Mouse (Mus musculus) urinary bladder, adult 2 months (tissue): Measurements from ENCODE around the gene Cd83. TPM values are rescaled to one million over a fixed set of nuclear protein-coding genes. Genes with fewer than 3 reads are reported as not detected.

Experiments used
- DNase-seq: peaks from one replicate; pipeline ENCODE4 v3.0.0; 2022; ENCODE audit warnings: low spot score
- polyA plus RNA-seq: library from polyadenylated mRNA; depleted of rRNA; stranded (reverse); fragments of >200 nt; gene quantifications from 2 replicates; pipeline ENCODE4 v1.2.3, GENCODE M21; 2012

The Cd83 gene
- polyA plus RNA-seq, 1 experiment = 5.4 TPM

- DNase-seq = no peak
Observed at GRCm38 (mm10) chr13:43806371-43807271, 22.0 kb downstream of the Cd83 start.

DNA sequence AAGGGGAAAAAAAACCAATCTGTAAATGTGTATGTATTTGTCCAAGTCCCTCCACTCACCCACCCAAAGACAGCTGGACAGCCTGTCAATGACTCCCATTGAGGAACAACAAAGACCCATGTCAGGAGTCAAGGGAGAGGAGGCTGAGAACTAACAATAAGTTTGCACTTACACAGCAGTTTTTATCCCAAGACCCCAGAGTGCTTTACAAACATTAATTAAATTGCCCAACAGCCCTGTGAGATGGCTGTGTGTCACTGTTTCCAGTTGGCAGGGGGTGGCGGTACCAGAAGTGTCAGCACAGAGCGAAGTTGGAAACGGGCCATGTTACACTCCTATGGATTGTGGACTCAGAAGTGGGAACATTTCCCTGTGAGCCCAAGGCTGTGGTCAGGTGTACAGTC lies 22.7 kb downstream of the Cd83 start:
- DNase-seq = no peak

DNA sequence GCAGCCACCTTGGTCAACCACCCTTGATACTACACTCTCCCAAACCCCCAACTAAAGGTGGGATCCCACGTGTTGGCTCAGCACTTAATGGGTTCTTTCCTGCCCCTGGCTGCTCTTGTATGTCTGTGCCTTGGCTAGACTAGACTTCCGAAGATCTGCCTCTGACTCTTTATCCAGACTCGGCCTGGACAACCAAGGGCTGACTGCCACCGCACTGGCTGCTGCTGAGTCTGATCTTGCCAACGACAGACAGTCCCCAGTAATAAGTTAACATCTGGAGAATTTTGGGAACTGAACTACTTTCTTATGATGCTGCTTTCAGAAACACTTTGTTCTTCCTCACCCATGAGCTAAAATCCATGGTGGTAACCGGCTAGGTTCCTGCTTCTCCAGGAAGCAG lies 26.0 kb downstream of the Cd83 start:
- no peak for DNase-seq

GRCm38 (mm10) chr13:43811835-43812234 lies 27.3 kb downstream of the Cd83 start:
- no peak for DNase-seq

DNA sequence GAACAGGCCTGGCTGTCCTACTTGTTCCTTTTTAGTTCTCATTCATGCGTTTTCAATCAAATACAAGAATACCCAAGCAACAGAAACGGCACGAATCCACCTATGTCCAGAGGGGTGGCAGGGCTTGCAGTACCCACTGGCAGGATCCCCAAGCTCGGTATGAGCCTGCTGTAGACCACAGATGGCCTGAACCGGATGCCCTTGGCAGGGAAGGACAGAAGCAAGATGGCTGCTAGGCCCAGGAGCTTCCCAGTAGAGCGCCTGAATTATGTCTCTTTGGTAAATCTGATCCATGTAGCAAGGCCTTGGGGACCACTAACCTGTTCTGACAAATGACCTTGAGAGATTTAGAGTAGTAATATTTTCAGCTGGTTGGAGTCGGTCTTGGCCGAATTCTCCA lies 28.9 kb downstream of the Cd83 start:
- DNase-seq = no peak

- no peak for DNase-seq
Observed at GRCm38 (mm10) chr13:43817461-43817860, 32.9 kb downstream of the Cd83 start.

DNA sequence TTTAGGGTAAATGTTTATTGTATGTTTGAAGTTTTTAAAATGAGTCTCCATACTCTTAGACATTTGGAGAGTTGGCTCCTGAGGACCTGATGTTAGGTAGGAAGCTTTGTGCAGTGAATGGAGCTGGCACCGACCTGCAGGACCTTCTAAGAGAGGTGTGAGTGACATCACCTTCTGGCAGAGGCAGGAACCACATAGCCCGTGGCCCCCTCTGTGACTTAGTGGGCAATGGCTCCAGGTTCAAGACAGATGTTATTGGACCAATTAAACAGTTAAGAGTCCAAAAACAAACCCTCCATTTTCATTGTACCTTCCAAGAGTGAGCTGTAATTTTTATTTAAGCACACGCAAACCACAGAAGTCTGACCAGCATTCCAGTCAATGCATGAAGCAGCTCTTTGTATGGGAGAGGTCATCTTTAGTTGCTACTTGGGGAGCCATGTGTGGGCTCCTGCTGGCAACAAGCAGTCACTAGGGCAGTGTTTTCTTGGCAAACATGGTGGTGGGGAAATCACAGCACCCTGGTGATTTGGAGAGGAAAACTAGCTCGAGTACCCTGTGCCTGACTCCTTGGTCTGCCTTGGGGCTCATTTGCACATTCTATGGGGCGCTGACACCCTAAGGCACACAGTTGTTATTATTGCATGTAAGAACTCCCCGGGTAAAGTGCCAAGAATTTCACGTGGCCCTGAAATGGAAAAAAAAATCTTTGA lies 33.9 kb downstream of the Cd83 start:
- no peak for DNase-seq

DNA sequence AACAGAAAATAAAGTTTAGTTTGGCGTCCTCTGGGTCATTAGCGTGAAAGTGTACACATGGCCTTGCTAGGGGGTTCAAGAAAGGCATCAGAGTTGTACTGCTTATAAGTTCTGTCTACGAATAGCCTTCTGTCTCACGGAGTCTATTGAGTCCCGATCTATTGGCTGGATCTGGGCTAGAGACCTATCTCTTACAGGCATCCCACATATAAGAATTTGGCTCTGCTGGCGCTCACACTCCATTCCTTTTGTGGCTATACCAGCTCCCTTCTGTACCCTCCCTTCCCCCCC lies 34.4 kb downstream of the Cd83 start:
- no peak for DNase-seq

DNA sequence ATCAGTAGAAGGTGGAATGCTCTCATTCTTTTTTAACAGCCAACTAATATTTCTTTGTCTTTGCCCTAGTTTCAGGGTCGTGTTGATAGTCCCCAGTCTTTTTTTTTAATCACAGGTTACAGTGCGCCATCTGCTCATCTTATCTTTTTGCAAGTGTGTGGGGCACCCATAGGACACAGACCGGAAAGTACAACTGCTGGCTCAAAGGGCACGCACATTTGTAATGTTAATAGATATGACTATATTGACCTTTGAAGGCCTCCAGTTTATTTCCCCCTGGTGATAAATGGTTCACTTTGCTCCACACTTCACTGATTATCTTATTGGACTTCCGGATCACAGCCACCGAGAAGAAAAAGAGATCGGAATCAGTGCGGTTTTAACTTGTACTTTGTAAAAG lies 35.5 kb downstream of the Cd83 start:
- DNase-seq = no peak

DNA sequence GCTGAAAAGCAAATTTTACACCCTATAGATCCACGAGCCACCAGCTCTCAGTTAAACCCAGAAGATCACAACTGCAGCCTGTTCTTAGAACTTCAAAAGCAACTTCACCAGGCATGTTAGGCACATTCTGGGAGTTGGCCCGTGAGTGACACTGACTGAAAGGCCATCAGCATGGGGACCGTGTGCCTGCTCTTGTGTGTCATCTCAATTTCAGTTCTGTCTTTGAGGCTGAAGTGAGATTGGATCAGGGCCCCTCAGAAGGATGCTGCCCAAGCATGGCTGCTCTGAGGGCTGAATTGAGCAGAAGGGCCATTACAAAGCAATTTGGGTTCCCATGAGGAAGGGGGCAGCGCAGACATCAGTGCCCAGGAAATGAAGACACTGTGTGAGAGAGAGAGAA lies 37.7 kb downstream of the Cd83 start:
- DNase-seq = no peak

GRCm38 (mm10) chr13:43828648-43829047 lies 44.1 kb downstream of the Cd83 start:
- DNase-seq = no peak

GRCm38 (mm10) chr13:43830892-43831673 lies 46.5 kb downstream of the Cd83 start:
- DNase-seq = no peak

- no peak for DNase-seq
Observed at GRCm38 (mm10) chr13:43832731-43833130, 48.2 kb downstream of the Cd83 start.

DNA sequence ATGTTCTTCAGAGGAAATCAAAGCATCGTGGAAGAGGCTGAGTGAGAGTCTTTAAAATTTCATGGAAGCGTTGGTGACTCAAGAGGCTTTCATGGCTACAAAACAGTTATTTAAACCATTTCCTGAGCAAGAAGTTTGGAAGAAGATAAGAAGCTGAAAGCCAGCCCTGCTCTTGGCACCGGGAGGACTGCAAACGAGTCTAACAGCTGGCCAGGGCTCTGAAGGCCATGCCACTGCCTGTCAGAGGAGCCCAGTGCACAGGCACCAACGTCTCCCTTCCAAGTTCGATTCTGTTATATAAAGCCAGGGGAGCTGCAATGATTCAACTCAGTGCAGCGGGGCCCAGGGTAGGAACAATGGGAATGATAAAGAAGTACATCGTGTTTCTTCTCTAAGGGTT lies 51.8 kb downstream of the Cd83 start:
- no peak for DNase-seq

GRCm38 (mm10) chr13:43837812-43838211 lies 53.2 kb downstream of the Cd83 start:
- no peak for DNase-seq

DNA sequence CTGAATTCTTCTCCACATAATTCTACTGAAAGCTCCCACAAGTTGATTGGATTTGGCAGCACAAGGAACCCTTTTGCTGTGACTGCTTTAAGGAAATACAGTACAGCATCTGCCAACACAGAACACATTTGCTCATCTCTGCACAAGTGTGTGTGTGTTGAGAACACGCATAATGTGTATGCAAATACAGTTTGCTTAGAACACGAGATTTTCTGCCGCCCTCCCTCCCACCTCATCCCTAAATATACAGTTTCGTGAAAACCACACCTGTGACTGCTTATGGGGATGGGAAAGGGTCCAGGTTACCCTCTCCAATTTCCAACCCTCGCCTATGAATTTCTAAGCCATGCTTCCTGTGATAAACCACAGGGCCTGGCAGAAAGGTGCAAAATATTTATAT lies 60.6 kb downstream of the Cd83 start:
- no peak for DNase-seq

GRCm38 (mm10) chr13:43847186-43847585 lies 62.6 kb downstream of the Cd83 start:
- DNase-seq = no peak

- no peak for DNase-seq
Observed at GRCm38 (mm10) chr13:43849816-43850215, 65.2 kb downstream of the Cd83 start.

GRCm38 (mm10) chr13:43851108-43851507 lies 66.5 kb downstream of the Cd83 start:
- DNase-seq = no peak
